Mouse (Mus musculus) cerebellum, adult 9-11 months (tissue): ENCODE measurements around the gene Zfp948.
"Not testable (repeated sequence)": the region's sequence is repeated elsewhere in the genome, so short reads cannot be mapped to it uniquely, and the experiment has no call there.

Source experiments
- DNase-seq: peaks from one replicate; pipeline ENCODE4 v3.0.0; 2022

Zfp948 gene

GRCm38 (mm10) chr17:21566728-21567349 lies at the start of gene Zfp948:
Gene Zfp948, plus strand, starts transcription at chr17:21567008.
- DNase-seq = peak; percentile 84

GRCm38 (mm10) chr17:21517130-21517671 lies 49.6 kb upstream of the Zfp948 start:
- DNase-seq = no peak

GRCm38 (mm10) chr17:21526270-21526669 lies 40.5 kb upstream of the Zfp948 start:
- DNase-seq = no peak

- peak; percentile 18 for DNase-seq
Observed at GRCm38 (mm10) chr17:21530645-21531330, 36.0 kb upstream of the Zfp948 start.

GRCm38 (mm10) chr17:21531621-21532020 lies 35.2 kb upstream of the Zfp948 start:
- DNase-seq = peak; percentile 59

- peak; percentile 79 for DNase-seq
Observed at GRCm38 (mm10) chr17:21532101-21532951, 34.5 kb upstream of the Zfp948 start.

- peak; percentile 18 for DNase-seq
Observed at GRCm38 (mm10) chr17:21533961-21534360, 32.8 kb upstream of the Zfp948 start.

- peak; percentile 64 for DNase-seq
Observed at GRCm38 (mm10) chr17:21534460-21535095, 32.2 kb upstream of the Zfp948 start.

- DNase-seq = peak; percentile 72
Observed at GRCm38 (mm10) chr17:21535096-21536001, 31.5 kb upstream of the Zfp948 start, which contains the start of gene Zfp52. Gene Zfp52, plus strand, starts transcription at chr17:21535539.

- DNase-seq = no peak
Observed at GRCm38 (mm10) chr17:21536096-21536495, 30.7 kb upstream of the Zfp948 start.

GRCm38 (mm10) chr17:21536676-21537075 lies 30.1 kb upstream of the Zfp948 start:
- DNase-seq = no peak

GRCm38 (mm10) chr17:21557831-21558230 lies 9.0 kb upstream of the Zfp948 start:
- peak; percentile 20 for DNase-seq

GRCm38 (mm10) chr17:21566220-21566619 lies 588 bp upstream of the Zfp948 start:
- DNase-seq = peak; percentile 66

GRCm38 (mm10) chr17:21567696-21568095 lies 888 bp downstream of the Zfp948 start:
- peak; percentile 41 for DNase-seq

- no peak for DNase-seq
Observed at GRCm38 (mm10) chr17:21579080-21579479, 12.3 kb downstream of the Zfp948 start.

GRCm38 (mm10) chr17:21579493-21580175 lies 12.8 kb downstream of the Zfp948 start:
- peak; percentile 24 for DNase-seq

GRCm38 (mm10) chr17:21585521-21585920 lies 18.7 kb downstream of the Zfp948 start:
- no peak for DNase-seq

GRCm38 (mm10) chr17:21616356-21616755 lies 49.5 kb downstream of the Zfp948 start:
- no peak for DNase-seq

GRCm38 (mm10) chr17:21617352-21617751 lies 50.5 kb downstream of the Zfp948 start:
- no peak for DNase-seq

- DNase-seq = no peak
Observed at GRCm38 (mm10) chr17:21623647-21624046, 56.8 kb downstream of the Zfp948 start.

GRCm38 (mm10) chr17:21635758-21636157 lies 69.0 kb downstream of the Zfp948 start:
- DNase-seq = not testable (repeated sequence)
